Mouse (Mus musculus) CH12.LX (cell line): ENCODE data around the gene Ugt1a10. TPM values are rescaled to one million over a fixed set of nuclear protein-coding genes. Genes with fewer than 3 reads are reported as not detected.

Source experiments
- DNase-seq: peaks from one replicate; pipeline ENCODE4 v3.0.0-alpha.2; 2013; ENCODE audit errors: extremely low read depth
- H3K27ac ChIP-seq: 2 replicates; pipeline ENCODE4 v1.5.1; 2012; ENCODE audit warnings: low read depth, mild to moderate bottlenecking, control low read depth, moderate library complexity; ENCODE audit not compliant: insufficient read depth
- H3K27me3 ChIP-seq: replicated peaks from 2 replicates; pipeline ENCODE3; 2012; ENCODE audit warnings: inconsistent platforms
- H3K36me3 ChIP-seq, 2 experiments: replicated peaks in 1 of 2; 2 replicates each; pipeline versions ENCODE3 to v1.6.1; 2012; ENCODE audit warnings: inconsistent platforms in 1 of 2, low read length in 1 of 2, mild to moderate bottlenecking in 1 of 2, mixed read lengths in 1 of 2, moderate library complexity in 1 of 2; ENCODE audit not compliant: control insufficient read depth in 1 of 2, insufficient read depth in 1 of 2
- H3K4me1 ChIP-seq, 2 experiments: 2 replicates each; pipeline ENCODE4 v1.6.1; 2012; ENCODE audit warnings: inconsistent platforms in 1 of 2, moderate library complexity in 1 of 2; ENCODE audit not compliant: insufficient read depth in 2 of 2, control insufficient read depth in 1 of 2
- H3K4me2 ChIP-seq: 2 replicates; pipeline ENCODE4 v1.6.1; 2012; ENCODE audit warnings: low read depth, mild to moderate bottlenecking, control low read depth; ENCODE audit not compliant: poor library complexity, insufficient read depth, severe bottlenecking
- H3K4me3 ChIP-seq, 3 experiments: fragments of 150-350 bp in 1 of 3; sonication (generic) in 1 of 3; replicated peaks in 1 of 3; 2 replicates each; pipeline versions ENCODE3 to v1.5.1; 2011 to 2012; ENCODE audit warnings: low read depth in 2 of 3, low read length in 2 of 3, mild to moderate bottlenecking in 2 of 3, moderate library complexity in 2 of 3, control low read depth in 1 of 3, improper control_type of control experiment in 1 of 3, inconsistent platforms in 1 of 3, mixed read lengths in 1 of 3; ENCODE audit not compliant: poor library complexity in 1 of 3
- H3K79me2 ChIP-seq: replicated peaks from 2 replicates; pipeline ENCODE4 v1.6.1; 2012; ENCODE audit warnings: mild to moderate bottlenecking, moderate library complexity; ENCODE audit not compliant: control insufficient read depth, poor library complexity, insufficient read depth, severe bottlenecking; ENCODE audit errors: extremely low read depth
- H3K9ac ChIP-seq: 2 replicates; pipeline ENCODE4 v1.6.1; 2012; ENCODE audit warnings: low read depth, mild to moderate bottlenecking, control low read depth, moderate library complexity; ENCODE audit not compliant: insufficient read depth
- H3K9me3 ChIP-seq: replicated peaks from 2 replicates; pipeline ENCODE3; 2012; ENCODE audit warnings: low read length, inconsistent platforms, mixed read lengths
- CTCF ChIP-seq, 2 experiments: IDR thresholded peaks in 1 of 2; conservative IDR thresholded peaks in 1 of 2; 2 replicates each; pipeline ENCODE4 v1.5.1; 2011 to 2012; ENCODE audit warnings: low read depth in 2 of 2, low read length in 2 of 2, improper control_type of control experiment in 1 of 2, inconsistent platforms in 1 of 2, mild to moderate bottlenecking in 1 of 2, moderate library complexity in 1 of 2
- ELF1 ChIP-seq: IDR thresholded peaks from 2 replicates; pipeline ENCODE4 v1.6.1; 2014; ENCODE audit warnings: low read depth, mild to moderate bottlenecking, inconsistent platforms, low read length, improper control_type of control experiment
- EP300 ChIP-seq: IDR thresholded peaks from 2 replicates; pipeline ENCODE4 v1.6.1; 2011; ENCODE audit warnings: low read length, improper control_type of control experiment
- ETS1 ChIP-seq: conservative IDR thresholded peaks from 2 replicates; pipeline ENCODE4 v1.6.1; 2012; ENCODE audit warnings: low read depth, mild to moderate bottlenecking, inconsistent platforms, low read length, improper control_type of control experiment, moderate library complexity
- HCFC1 ChIP-seq: IDR thresholded peaks from 2 replicates; pipeline ENCODE4 v1.6.1; 2012; ENCODE audit warnings: low read depth, mild to moderate bottlenecking, inconsistent platforms, low read length, improper control_type of control experiment
- IRF4 ChIP-seq: IDR thresholded peaks from 2 replicates; pipeline ENCODE4 v1.6.1; 2014; ENCODE audit warnings: low read depth, mild to moderate bottlenecking, inconsistent platforms, low read length, improper control_type of control experiment
- JUN ChIP-seq: IDR thresholded peaks from 2 replicates; pipeline ENCODE4 v1.6.1; 2011; ENCODE audit warnings: low read depth, mild to moderate bottlenecking, low read length, improper control_type of control experiment, moderate library complexity; ENCODE audit not compliant: insufficient read depth
- JUND ChIP-seq: conservative IDR thresholded peaks from 2 replicates; pipeline ENCODE4 v1.6.1; 2011; ENCODE audit warnings: low read depth, low read length, improper control_type of control experiment
- KAT2A ChIP-seq: IDR thresholded peaks from 2 replicates; pipeline ENCODE4 v1.6.1; 2012; ENCODE audit warnings: low read length, improper control_type of control experiment, inconsistent platforms; ENCODE audit not compliant: insufficient replicate concordance
- MAFK ChIP-seq: IDR thresholded peaks from 2 replicates; pipeline ENCODE4 v1.6.1; 2011; ENCODE audit warnings: low read length, improper control_type of control experiment; ENCODE audit not compliant: insufficient replicate concordance
- MAZ ChIP-seq: IDR thresholded peaks from 2 replicates; pipeline ENCODE4 v1.6.1; 2012; ENCODE audit warnings: low read depth, mild to moderate bottlenecking, inconsistent platforms, low read length, improper control_type of control experiment, moderate library complexity
- NELFE ChIP-seq: IDR thresholded peaks from 2 replicates; pipeline ENCODE4 v1.6.1; 2011; ENCODE audit warnings: low read depth, low read length, improper control_type of control experiment
- NRF1 ChIP-seq: IDR thresholded peaks from 2 replicates; pipeline ENCODE4 v1.6.1; 2014; ENCODE audit warnings: low read depth, mild to moderate bottlenecking, inconsistent platforms, low read length, improper control_type of control experiment, moderate library complexity
- PAX5 ChIP-seq: IDR thresholded peaks from 2 replicates; pipeline ENCODE4 v1.6.1; 2012; ENCODE audit warnings: low read length, inconsistent platforms, mixed read lengths
- SMC3 ChIP-seq: IDR thresholded peaks from 2 replicates; pipeline ENCODE4 v1.6.1; 2011; ENCODE audit warnings: low read depth, low read length, improper control_type of control experiment
- TCF12 ChIP-seq: IDR thresholded peaks from 2 replicates; pipeline ENCODE4 v1.6.1; 2014; ENCODE audit warnings: low read depth, mild to moderate bottlenecking, inconsistent platforms, low read length, improper control_type of control experiment
- UBTF ChIP-seq: IDR thresholded peaks from 2 replicates; pipeline ENCODE4 v1.6.1; 2012; ENCODE audit warnings: low read depth, mild to moderate bottlenecking, inconsistent platforms, low read length, improper control_type of control experiment, moderate library complexity
- USF1 ChIP-seq: IDR thresholded peaks from 2 replicates; pipeline ENCODE4 v1.6.1; 2014; ENCODE audit warnings: low read depth, mild to moderate bottlenecking, inconsistent platforms, low read length, improper control_type of control experiment
- dilution Hi-C: fragments of 300-500 bp; cut with MboI; formaldehyde crosslinking; loops from 2 replicates; pipeline ENCODE4 v1.14.3; 2020; ENCODE audit warnings: low sequenced_read_pairs; ENCODE audit not compliant: extremely low pct_unique_long_range_greater_than_20kb, extremely low pct_ligation_motif_present
- in situ Hi-C: fragments of 300-500 bp; cut with MboI; formaldehyde crosslinking; loops from 3 replicates; pipeline ENCODE4 v1.14.3; 2019; ENCODE audit warnings: low sequenced_read_pairs, low pct_ligation_motif_present, low pct_unique_long_range_greater_than_20kb, mixed read lengths
- polyA plus RNA-seq: library from polyadenylated mRNA; unstranded; fragments of >175 nt; gene quantifications from 2 replicates; pipeline ENCODE4 v1.2.1, GENCODE M21; 2012; ENCODE audit warnings: low read depth; ENCODE audit not compliant: insufficient read length
- total RNA-seq, 2 experiments: library from RNA; depleted of rRNA; stranded (reverse); fragments of 300-350 nt in 1 of 2; fragments of >200 nt in 1 of 2; gene quantifications; 2 replicates each; pipeline ENCODE4 v1.2.3; 2012 to 2014

Gene Ugt1a10
- total and polyA plus RNA-seq, 3 experiments, result not detected

- TF ChIP-seq NRF1 (no peak), JUN (no peak), IRF4 (no peak), PAX5 (no peak), MAZ (no peak), KAT2A (no peak), SMC3 (no peak), ETS1 (no peak), JUND (no peak), TCF12 (no peak), USF1 (no peak), NELFE (no peak)
- H3K36me3 ChIP-seq, result no peaks in the 10 kb centered on the region
- H3K4me3 ChIP-seq, result no peak within 1 kb of the TSS
- dilution Hi-C loops (no loop called here), in situ Hi-C loops (no loop called here)
- H3K79me2 ChIP-seq, result no peaks in the 10 kb centered on the region
- no peak within 1 kb of the TSS for H3K27ac ChIP-seq
- H3K9ac ChIP-seq, result no peak within 1 kb of the TSS
- DNase-seq, result no peak
- H3K9me3 ChIP-seq, result no peaks in the 10 kb centered on the region
- no peak within 1 kb of the TSS for H3K4me2 ChIP-seq
- H3K27me3 ChIP-seq, result no peaks in the 10 kb centered on the region
- H3K4me1 ChIP-seq, result no peaks in the 10 kb centered on the region
Observed at GRCm38 (mm10) chr1:88070495-88070894, 15.3 kb downstream of the Ugt1a10 start, which contains the start of gene Ugt1a9. TSS of gene Ugt1a9 (plus strand) at chr1:88070800.

GRCm38 (mm10) chr1:88070902-88071301, 15.7 kb downstream of the Ugt1a10 start:
- Histone ChIP-seq H3K79me2 (no peaks in the 10 kb centered on the region), H3K4me2 (no peak overlapping the region), H3K36me3 (no peaks in the 10 kb centered on the region), H3K4me3 (no peak overlapping the region), H3K27me3 (no peaks in the 10 kb centered on the region), H3K9ac (no peak overlapping the region), H3K27ac (no peak overlapping the region), H3K4me1 (no peaks in the 10 kb centered on the region), H3K9me3 (no peaks in the 10 kb centered on the region)
- in situ Hi-C loops, result no loop called here
- no peak for TF ChIP-seq EP300
- no peak for TF ChIP-seq MAFK
- TF ChIP-seq ELF1, result no peak
- no peak for TF ChIP-seq HCFC1
- TF ChIP-seq UBTF, result no peak
- no peak for TF ChIP-seq CTCF (conservative IDR thresholded peaks at IDR 0.05 in 1 of 2, IDR thresholded peaks at IDR 0.05 in 1 of 2; ENCODE audit: low read depth in 2 of 2, low read length in 2 of 2)
- dilution Hi-C loops, result no loop called here
- no peak for DNase-seq
